ENCODE assay signal across 19 mouse cellular contexts in genomic region chr10:107583360-107583759, GRCm38 (mm10).
"Had no signal": no experiment of that assay in that cellular context is flagged by ENCODE, and none has a peak within 500 bp of the region (broad histone marks: within the 10 kb centered on the region; RNA-seq: fewer than 3 reads in every experiment).

No protein-coding gene starts in this region.

- H3K9ac ChIP-seq: limb, embryonic 13.5 days; liver, embryonic 12.5 days; liver, embryonic 15.5 days; midbrain, embryonic 12.5 days; midbrain, embryonic 15.5 days; neural tube, embryonic 12.5 days; neural tube, embryonic 15.5 days had no signal

- H3K9me3 ChIP-seq: limb, embryonic 10.5 days; limb, embryonic 13.5 days; liver, embryonic 12.5 days; liver, embryonic 15.5 days; midbrain, embryonic 12.5 days; midbrain, embryonic 15.5 days; neural tube, embryonic 12.5 days; neural tube, embryonic 15.5 days had no signal

- ATAC-seq: liver, embryonic 12.5 days; midbrain, embryonic 15.5 days had no signal

- H3K4me3 ChIP-seq: limb, embryonic 10.5 days; limb, embryonic 13.5 days; liver, embryonic 12.5 days; liver, embryonic 15.5 days; midbrain, embryonic 12.5 days; midbrain, embryonic 15.5 days; neural tube, embryonic 12.5 days; neural tube, embryonic 15.5 days had no signal

- H3K27me3 ChIP-seq: limb, embryonic 13.5 days; liver, embryonic 12.5 days; liver, embryonic 15.5 days; midbrain, embryonic 12.5 days; midbrain, embryonic 15.5 days; neural tube, embryonic 12.5 days; neural tube, embryonic 15.5 days had no signal

- H3K36me3 ChIP-seq: limb, embryonic 10.5 days; limb, embryonic 13.5 days; liver, embryonic 12.5 days; liver, embryonic 15.5 days; midbrain, embryonic 12.5 days; midbrain, embryonic 15.5 days; neural tube, embryonic 12.5 days; neural tube, embryonic 15.5 days had no signal

- H3K4me2 ChIP-seq: limb, embryonic 13.5 days; liver, embryonic 12.5 days; liver, embryonic 15.5 days; midbrain, embryonic 12.5 days; midbrain, embryonic 15.5 days; neural tube, embryonic 12.5 days; neural tube, embryonic 15.5 days had no signal

- H3K4me1 ChIP-seq: limb, embryonic 10.5 days; limb, embryonic 13.5 days; liver, embryonic 12.5 days; liver, embryonic 15.5 days; midbrain, embryonic 12.5 days; midbrain, embryonic 15.5 days; neural tube, embryonic 12.5 days; neural tube, embryonic 15.5 days had no signal

- H3K27ac ChIP-seq: limb, embryonic 10.5 days; limb, embryonic 13.5 days; liver, embryonic 12.5 days; liver, embryonic 15.5 days; macrophage; midbrain, embryonic 12.5 days; midbrain, embryonic 15.5 days; neural tube, embryonic 12.5 days; neural tube, embryonic 15.5 days had no signal

- DNase-seq: kidney, adult 11 months; kidney, adult 8-10 months; kidney, postnatal 14 days; kidney, postnatal 4 days; liver; lung, adult 18-20 months; lung, postnatal 14 days; thymus, adult 2 months; thymus, postnatal 14 days; thymus, postnatal 4 days had no signal
